Mouse (Mus musculus) G1E-ER4 (cell line): ENCODE measurements around the gene C8b. TPM values are rescaled to one million over a fixed set of nuclear protein-coding genes. Genes with fewer than 3 reads are reported as not detected.

Source experiments
- GATA1 ChIP-seq: IDR thresholded peaks from one replicate; pipeline ENCODE4 v1.8.0; 2012; ENCODE audit warnings: low read length, inconsistent platforms
- polyA plus RNA-seq: library from polyadenylated mRNA; stranded (reverse); fragments of >175 nt; gene quantifications from 2 replicates; pipeline ENCODE4 v1.2.3, GENCODE M21; 2012

Gene C8b
- polyA plus RNA-seq, 1 experiment = not detected

GRCm38 (mm10) chr4:104798951-104799350 is 32.8 kb downstream of the C8b start:
- TF ChIP-seq GATA1 = no peak

DNA sequence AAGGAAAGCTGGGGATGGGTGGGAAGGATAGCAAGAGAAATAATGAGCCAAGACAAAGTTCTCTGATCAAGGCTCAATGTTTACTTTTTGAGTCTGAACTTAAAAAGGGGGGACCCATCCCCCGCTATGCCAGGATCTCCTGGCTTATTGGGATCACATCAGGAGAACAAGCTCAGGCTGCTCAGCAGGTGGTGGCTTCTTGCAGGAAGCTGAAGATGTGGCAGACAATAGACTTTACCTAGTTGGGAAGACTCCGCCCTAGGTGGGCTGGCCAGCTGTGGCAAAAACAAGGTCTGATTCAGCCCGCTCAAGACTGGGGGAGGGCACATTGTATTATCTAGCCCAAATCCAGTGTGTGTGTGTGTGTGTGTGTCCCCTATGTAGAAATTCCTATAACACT is 35.5 kb downstream of the C8b start:
- no peak for TF ChIP-seq GATA1

DNA sequence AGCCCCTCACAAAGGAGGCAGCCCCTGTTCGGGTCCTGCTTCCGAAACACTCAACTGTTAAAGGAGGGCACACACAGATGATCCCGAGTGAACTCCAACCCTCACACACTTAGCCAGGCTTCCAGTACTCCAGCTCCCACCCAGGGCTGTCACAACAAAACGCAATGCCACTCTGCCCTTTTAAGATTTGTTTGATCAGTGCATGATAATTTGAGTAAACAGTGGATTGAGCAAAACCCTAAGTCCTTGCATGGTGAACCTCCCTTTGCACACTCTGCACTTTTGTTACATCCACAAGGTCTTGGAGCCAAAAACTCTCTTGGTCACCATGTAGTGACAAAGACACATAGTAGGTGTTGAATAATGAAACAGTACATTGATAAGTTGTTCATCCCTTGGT is 38.0 kb downstream of the C8b start:
- TF ChIP-seq GATA1 = no peak

DNA sequence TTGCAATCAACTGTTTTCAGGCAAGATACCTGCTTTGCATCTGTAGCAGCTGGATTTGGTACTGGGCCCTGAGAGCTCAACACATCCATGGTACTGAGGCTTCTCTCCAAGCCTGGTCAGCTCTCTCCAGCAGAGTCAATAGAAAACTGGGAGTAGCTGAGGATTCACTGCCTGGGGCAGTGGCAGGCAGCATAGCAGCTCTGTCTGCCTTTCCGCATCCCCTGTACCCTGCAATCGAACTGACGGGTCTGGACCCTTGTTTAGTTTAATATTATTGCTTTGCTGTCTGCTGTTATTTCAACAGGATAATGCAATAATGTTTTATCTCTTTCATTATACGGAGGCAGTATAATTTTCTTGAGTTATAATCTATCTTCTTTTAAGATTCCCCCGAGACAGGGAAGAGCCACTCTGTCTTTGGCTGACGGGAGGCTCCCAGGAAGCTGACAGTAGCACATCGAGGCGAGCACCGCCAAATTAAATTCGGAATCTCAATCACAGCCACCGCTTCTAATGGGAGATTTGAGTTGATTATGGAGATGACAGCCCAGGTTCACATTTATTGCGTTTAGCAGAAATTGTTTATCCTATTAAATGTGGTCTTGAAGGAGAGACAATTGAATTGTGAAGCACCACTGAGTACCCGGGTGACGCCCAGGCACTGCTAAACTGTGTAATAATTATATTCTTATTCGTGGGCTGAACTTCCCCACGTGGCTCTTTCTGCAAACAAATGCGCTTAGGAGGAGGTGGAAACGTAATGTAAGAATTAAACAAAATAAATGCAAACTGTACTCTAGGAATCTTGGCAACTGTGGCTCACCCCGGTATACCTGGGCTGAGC is 39.5 kb downstream of the C8b start:
- TF ChIP-seq GATA1 = no peak

DNA sequence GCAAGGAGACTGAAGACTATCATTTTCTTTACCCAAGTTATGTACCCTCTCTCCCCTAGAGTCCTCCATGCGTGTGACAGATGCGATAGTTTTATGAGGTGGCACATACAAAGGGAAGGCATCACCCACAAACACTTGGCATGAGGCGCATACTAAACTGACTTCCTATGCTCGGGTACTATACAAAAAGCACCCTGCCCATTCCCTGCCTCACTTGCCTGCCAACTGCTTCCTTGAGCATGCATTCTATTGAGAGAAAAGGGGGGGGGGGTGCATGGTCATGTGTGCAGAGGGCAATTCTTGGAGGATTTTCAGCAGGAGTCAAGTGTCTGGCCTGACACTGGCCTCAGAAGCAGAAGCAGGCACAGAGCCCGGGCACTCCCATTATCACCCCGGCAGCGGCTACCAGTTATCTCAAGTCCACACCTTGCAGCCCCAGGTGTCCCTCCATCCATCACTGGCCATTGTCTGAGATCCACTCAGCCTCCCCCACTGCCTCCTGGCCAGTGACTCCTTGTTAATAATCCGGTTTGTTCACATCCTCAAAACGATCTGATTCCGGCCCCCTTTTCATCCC is 44.7 kb downstream of the C8b start:
- TF ChIP-seq GATA1 = no peak

DNA sequence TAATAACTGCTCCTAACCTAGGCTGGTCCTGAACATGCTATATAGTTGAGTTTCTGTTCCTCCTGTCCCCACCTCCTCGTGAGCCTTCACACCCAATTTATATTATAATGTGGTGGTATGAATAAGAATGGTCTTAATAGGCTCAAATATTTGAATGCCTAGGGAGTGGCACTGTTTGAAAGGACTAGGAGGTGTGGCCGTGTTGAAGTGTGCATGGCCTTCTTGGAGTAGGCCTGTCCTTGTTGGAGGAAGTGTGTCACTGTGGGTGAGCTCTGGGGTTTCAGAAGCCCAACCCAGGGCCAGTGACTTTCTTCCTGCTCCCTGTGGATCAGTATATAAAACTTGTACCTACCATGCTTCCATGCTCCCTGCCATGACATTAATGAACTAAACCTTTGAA is 47.5 kb downstream of the C8b start:
- TF ChIP-seq GATA1 = no peak

- no peak for TF ChIP-seq GATA1
These were observed 50.6 kb downstream of the C8b start for GRCm38 (mm10) chr4:104816519-104817232.

DNA sequence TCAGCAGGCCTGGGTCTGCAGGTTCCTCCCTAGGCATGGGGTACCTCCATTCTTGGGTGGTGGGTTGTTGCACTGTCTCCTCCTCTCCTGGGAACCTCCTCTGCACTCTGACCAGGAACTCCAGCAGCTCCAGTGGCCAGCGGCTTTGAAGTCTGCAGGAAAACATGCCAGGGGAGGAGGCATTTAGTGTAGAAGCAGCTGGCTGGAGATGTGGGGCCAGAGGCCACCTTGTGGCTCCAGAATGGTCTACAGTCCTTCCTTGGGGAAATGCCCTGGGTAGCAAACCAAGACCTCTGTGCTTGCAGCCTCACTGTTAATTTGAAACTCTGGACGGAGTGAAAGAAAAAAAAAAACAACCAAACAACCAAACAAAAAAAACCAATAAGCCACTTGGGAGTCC is 51.4 kb downstream of the C8b start:
- no peak for TF ChIP-seq GATA1

- TF ChIP-seq GATA1 = no peak
These were observed 52.9 kb downstream of the C8b start for GRCm38 (mm10) chr4:104818986-104819385.

DNA sequence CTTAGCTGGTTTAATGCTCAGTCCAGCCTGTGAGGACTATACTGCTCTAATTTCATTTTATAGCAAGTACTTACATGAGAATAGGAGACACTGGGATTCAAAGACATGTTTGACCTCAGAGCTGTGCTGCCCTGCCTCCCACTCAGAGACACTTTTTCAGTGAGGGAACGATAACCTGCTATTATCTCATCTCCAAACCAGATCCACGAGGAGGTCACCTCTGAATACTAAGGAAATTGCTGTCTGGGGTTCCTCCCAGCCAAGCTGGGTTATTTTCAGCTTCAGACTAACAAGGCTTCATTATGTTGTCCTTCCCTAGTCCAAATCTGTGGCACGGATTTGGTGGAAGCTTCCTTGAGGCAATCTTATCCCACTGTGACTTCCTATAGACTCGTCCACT is 53.8 kb downstream of the C8b start:
- TF ChIP-seq GATA1 = no peak

GRCm38 (mm10) chr4:104823597-104824101 is 57.5 kb downstream of the C8b start:
- TF ChIP-seq GATA1 = no peak

DNA sequence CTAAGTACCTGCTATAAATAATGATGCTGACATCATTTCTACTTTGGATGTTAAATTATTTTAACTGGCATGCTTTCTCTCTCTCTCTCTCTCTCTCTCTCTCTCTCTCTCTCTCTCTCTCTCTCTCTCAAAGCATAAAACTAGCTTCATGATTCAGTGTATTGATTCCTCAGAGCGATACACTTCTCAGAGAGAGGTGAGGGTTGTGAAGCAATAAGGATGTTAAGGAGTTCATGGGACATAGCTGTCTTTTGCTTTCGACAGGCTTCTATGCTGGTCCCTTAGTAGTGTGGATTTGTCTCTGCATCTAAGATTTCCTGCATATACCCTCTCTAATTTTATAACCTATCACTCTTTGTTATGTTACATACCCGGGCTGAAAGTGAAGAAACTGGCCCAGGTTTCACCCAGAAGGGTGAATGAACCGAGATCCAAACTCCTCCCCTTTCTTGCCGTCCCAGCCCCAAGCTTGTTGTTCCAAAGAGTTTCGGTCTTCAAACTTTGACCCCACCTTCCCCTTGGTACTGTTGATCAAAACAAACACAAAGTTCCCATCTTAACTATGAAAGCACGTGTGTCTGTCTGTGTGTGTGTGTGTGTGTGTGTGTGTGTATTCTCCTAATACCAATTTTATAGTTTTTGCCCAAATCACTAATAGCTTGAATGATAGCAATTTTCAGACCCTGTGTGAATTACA is 58.4 kb downstream of the C8b start:
- no peak for TF ChIP-seq GATA1

- TF ChIP-seq GATA1 = no peak
These were observed 62.8 kb downstream of the C8b start for GRCm38 (mm10) chr4:104828939-104829338.

GRCm38 (mm10) chr4:104835096-104835495 is 69.0 kb downstream of the C8b start:
- TF ChIP-seq GATA1 = no peak

DNA sequence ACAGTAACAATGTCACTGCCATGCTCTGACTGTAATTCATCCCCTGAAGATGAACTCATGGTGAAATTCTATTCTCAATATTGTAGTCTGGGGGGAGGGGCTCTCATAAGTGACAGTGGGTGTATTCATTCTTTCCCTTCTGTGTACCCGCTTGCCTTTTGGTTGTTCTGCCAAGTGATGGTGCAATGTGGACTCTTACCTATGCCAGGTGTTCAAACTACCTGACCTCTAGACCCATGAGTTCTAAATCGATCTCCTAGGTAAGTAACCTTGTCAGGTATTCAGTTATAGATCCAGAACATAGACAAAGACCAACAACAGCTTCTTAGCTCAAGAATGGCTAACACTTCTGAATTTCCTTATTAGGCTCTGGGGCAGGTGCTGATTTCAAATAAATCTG is 72.2 kb downstream of the C8b start:
- no peak for TF ChIP-seq GATA1

DNA sequence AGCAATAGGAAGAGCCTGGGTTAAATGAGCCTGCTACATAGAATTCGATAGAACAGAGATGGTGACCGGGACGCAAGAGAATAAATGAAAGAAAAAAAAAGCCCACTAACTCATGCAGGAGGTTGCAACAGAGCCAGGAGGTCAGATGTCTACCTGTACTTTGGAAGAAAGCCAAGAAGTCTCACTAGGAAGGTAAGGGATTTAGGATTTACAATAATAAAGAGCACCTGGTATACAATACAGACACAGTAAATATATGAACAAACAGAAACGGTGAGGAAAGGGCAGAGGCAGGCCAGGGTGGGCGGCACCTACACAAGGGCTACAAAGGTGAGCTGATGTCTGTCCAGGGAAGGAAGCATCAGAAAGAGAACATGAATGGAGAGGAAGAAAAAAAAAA is 76.1 kb downstream of the C8b start:
- TF ChIP-seq GATA1 = no peak

DNA sequence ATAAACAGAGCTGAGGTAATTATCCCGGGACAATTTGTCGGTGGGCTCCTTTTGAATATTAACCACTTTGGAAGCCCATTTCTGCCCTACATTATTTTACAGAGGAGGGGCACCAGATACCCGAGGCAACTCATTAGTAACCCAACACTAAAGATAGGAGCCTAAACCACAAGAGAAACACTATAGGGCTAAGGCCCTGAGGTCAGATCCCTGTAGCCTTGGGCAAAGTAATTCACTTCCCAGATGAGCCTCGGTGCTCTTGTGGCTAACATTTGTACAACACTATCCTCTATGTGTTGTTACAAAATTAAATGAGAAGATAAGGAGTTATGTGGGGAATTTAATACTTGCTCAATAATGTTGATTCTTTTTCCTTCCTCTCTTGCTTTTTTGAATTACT is 77.4 kb downstream of the C8b start:
- TF ChIP-seq GATA1 = no peak

Other genes with a start within 250 kb of the C8b start
- not detected in 2 replicates for gene Gm17662, start 91.0 kb downstream of the C8b start, polyA plus RNA-seq
- not detected in 2 replicates for gene C8a, start 110.1 kb downstream of the C8b start, polyA plus RNA-seq
- gene Fyb2, start 147.1 kb downstream of the C8b start, polyA plus RNA-seq = not detected in 2 replicates